Mouse (Mus musculus) intestine, postnatal 0 days (tissue): Measurements from ENCODE around the gene Nsg2. TPM values are rescaled to one million over a fixed set of nuclear protein-coding genes. Genes with fewer than 3 reads are reported as not detected.
"Not testable (repeated sequence)": the region's sequence is repeated elsewhere in the genome, so short reads cannot be mapped to it uniquely, and the experiment has no call there.

Experiments
- ATAC-seq: fragments of 200-750 bp; cut with Nextera tagmentation; 2 replicates; pipeline ENCODE4 v1.8.0; 2017; ENCODE audit warnings: mild to moderate bottlenecking, moderate TSS enrichment, moderate library complexity
- H3K27ac ChIP-seq: fragments of 300-500 bp; sonication (generic); 2 replicates; pipeline ENCODE4 v1.5.1; 2014; ENCODE audit warnings: mild to moderate bottlenecking, low read depth, low read length, moderate library complexity
- H3K27me3 ChIP-seq: fragments of 300-500 bp; sonication (generic); replicated peaks from 2 replicates; pipeline ENCODE4 v1.6.1; 2014; ENCODE audit warnings: low read length, mixed read lengths; ENCODE audit not compliant: control insufficient read depth, insufficient read depth
- H3K36me3 ChIP-seq: fragments of 300-500 bp; sonication (generic); 2 replicates; pipeline ENCODE4 v1.6.1; 2014; ENCODE audit warnings: mild to moderate bottlenecking, moderate library complexity; ENCODE audit not compliant: control insufficient read depth, insufficient read depth
- H3K4me1 ChIP-seq: fragments of 300-500 bp; sonication (generic); replicated peaks from 2 replicates; pipeline ENCODE4 v1.6.1; 2014; ENCODE audit warnings: antibody characterized with exemption, low read length, mixed read lengths; ENCODE audit not compliant: control insufficient read depth, insufficient read depth
- H3K4me2 ChIP-seq: fragments of 300-500 bp; sonication (generic); replicated peaks from 2 replicates; pipeline ENCODE4 v1.6.1; 2014; ENCODE audit warnings: low read depth, mild to moderate bottlenecking, moderate library complexity
- H3K4me3 ChIP-seq: fragments of 300-500 bp; sonication (generic); 2 replicates; pipeline ENCODE4 v1.5.1; 2014; ENCODE audit warnings: low read depth, low read length
- H3K9ac ChIP-seq: fragments of 300-500 bp; sonication (generic); 2 replicates; pipeline ENCODE4 v1.6.1; 2014; ENCODE audit warnings: mild to moderate bottlenecking, low read depth, low read length
- H3K9me3 ChIP-seq: fragments of 300-500 bp; sonication (generic); 2 replicates; pipeline ENCODE4 v1.6.1; 2016; ENCODE audit warnings: mixed run types; ENCODE audit not compliant: control insufficient read depth
- CTCF ChIP-seq: sonication (generic); IDR thresholded peaks from 2 replicates; pipeline ENCODE4 v1.5.1; 2016; ENCODE audit warnings: low read depth, mild to moderate bottlenecking, control low read depth, antibody characterized with exemption, moderate library complexity
- WGBS: fragments of 180-500 bp; shearing (Covaris S2); extraction: QIAGEN DNeasy Blood & Tissue Kit; methylation state at CpG from one replicate; pipeline ENCODE4 v1.1.7; 2014; 5-methylcytosine and 5-hydroxymethylcytosine counted together
- polyA plus RNA-seq: library from polyadenylated mRNA; unstranded; fragments of >200 nt; fragmentation: Nextera tagmentation; extraction: Ambion mirVana; gene quantifications from 2 replicates; pipeline ENCODE4 v1.2.1, GENCODE M21; 2015

Gene Nsg2
- polyA plus RNA-seq, 1 experiment from 2014 or later: 9.3 TPM

DNA sequence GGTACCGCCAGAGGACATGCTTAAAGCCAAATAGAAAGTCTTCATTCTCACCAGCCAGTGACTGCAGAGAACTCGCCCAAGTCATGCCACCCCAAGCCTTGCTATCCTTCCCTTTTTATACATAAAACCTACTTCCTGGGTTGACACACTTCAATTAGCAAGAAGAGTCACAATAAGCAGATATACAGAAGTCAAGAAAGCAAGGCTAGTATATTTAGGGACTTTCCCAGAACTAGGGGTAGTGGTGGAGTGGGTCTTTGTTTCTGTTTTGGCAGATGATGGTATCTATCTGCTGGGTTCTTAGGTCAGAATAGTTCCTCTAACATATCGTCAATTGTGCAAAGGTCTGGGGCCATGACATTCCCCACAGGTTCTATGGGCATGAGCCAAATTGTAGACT lies 7.7 kb upstream of the Nsg2 start:
- 88% methylated on average over 3 of the region's 3 CpGs for WGBS
- H3K4me2 ChIP-seq: no peak overlapping the region
- TF ChIP-seq CTCF: no peak
- H3K27ac ChIP-seq: no peak overlapping the region
- no peaks in the 10 kb centered on the region for H3K4me1 ChIP-seq
- no peaks in the 10 kb centered on the region for H3K9me3 ChIP-seq
- H3K9ac ChIP-seq: no peak overlapping the region
- H3K4me3 ChIP-seq: no peak overlapping the region
- no peaks in the 10 kb centered on the region for H3K27me3 ChIP-seq
- no peak for ATAC-seq
- no peaks in the 10 kb centered on the region for H3K36me3 ChIP-seq

- WGBS: 22% methylated on average over 2 of the region's 2 CpGs
- H3K4me3 ChIP-seq: no peak overlapping the region
- H3K4me1 ChIP-seq: peaks cover 6% of the 10 kb centered on the region
- H3K9ac ChIP-seq: no peak overlapping the region
- H3K36me3 ChIP-seq: no peaks in the 10 kb centered on the region
- H3K9me3 ChIP-seq: no peaks in the 10 kb centered on the region
- no peak for TF ChIP-seq CTCF
- ATAC-seq: no peak
- H3K27ac ChIP-seq: no peak overlapping the region
- no peaks in the 10 kb centered on the region for H3K27me3 ChIP-seq
- H3K4me2 ChIP-seq: no peak overlapping the region
Observed at GRCm38 (mm10) chr11:31999716-32000115, 547 bp upstream of the Nsg2 start.

DNA sequence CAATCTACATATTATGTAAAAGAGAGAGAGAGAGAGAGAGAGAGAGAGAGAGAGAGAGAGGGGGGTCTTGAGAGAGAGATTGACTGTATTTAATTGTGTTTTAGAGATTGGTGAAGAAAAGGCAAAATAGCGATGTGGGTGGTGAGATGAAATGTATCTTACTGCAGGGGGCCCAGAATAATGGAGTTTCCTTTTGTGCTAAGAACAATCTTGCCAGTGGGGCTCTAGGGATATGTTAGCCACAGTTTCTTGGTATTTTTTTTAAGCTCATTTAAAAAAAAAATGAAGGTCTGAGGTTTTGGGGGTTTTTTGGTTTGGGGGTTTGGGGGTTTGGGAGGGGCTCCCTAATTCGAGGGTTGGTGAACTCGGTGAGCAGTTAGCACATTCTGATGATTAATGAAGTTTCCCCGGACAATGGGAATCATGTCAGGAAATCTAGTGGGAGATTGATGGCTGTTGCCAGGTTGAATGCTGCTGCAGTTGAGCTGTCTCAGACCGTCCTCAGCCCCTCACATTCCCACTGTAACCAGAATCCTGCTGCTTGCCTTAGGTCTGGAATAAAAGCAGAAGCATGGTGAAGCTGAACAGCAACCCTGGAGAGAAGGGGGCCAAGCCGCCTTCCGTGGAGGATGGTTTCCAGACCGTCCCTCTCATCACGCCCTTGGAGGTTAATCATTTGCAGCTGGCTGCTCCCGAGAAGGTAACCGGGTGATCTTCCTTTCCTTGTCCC lies 1.1 kb downstream of the Nsg2 start:
- Histone ChIP-seq H3K9ac (no peak overlapping the region), H3K4me1 (peaks cover 6% of the 10 kb centered on the region), H3K4me2 (no peak overlapping the region), H3K27me3 (no peaks in the 10 kb centered on the region), H3K4me3 (peak overlapping the region; percentile 5; the same call in 1 of the 2 replicates), H3K36me3 (no peaks in the 10 kb centered on the region), H3K9me3 (no peaks in the 10 kb centered on the region), H3K27ac (no peak overlapping the region)
- WGBS: 7% methylated on average over 11 of the region's 11 CpGs
- ATAC-seq: no peak
- TF ChIP-seq CTCF: no peak

DNA sequence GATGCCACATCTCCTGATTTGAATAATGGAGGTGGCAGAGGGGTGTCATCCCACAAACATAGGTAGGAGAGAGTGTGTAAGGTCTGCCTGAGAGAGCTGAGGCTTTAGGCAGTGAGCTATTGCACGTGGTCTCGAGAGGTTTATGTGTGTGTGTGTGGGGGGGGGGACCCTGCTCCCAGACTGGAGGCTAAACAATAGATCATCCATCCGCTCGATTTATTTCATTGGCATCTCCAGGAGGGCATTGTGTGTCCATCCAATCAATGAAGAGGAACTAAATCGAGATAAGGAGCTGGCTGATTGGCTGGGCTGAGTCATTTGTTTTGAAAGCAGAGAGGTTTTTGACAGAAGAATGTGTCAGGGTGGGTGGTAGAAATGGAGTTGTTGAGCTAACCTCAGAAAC lies 2.4 kb downstream of the Nsg2 start:
- no peaks in the 10 kb centered on the region for H3K27me3 ChIP-seq
- 8% methylated on average over 5 of the region's 5 CpGs for WGBS
- no peak overlapping the region for H3K4me2 ChIP-seq
- peaks cover 6% of the 10 kb centered on the region for H3K4me1 ChIP-seq
- no peak overlapping the region for H3K9ac ChIP-seq
- H3K27ac ChIP-seq: no peak overlapping the region
- no peak for TF ChIP-seq CTCF
- H3K4me3 ChIP-seq: no peak overlapping the region
- no peaks in the 10 kb centered on the region for H3K9me3 ChIP-seq
- H3K36me3 ChIP-seq: no peaks in the 10 kb centered on the region
- ATAC-seq: no peak

GRCm38 (mm10) chr11:32008049-32008448 lies 7.8 kb downstream of the Nsg2 start:
- not testable (repeated sequence) for ATAC-seq, H3K4me3 ChIP-seq
- 82% methylated on average over 3 of the region's 3 CpGs for WGBS

GRCm38 (mm10) chr11:32008852-32009251 lies 8.6 kb downstream of the Nsg2 start:
- H3K27me3 ChIP-seq: no peaks in the 10 kb centered on the region
- WGBS: 73% methylated on average over 3 of the region's 3 CpGs
- no peaks in the 10 kb centered on the region for H3K4me1 ChIP-seq
- H3K9me3 ChIP-seq: no peaks in the 10 kb centered on the region
- H3K4me3 ChIP-seq: no peak overlapping the region
- no peak overlapping the region for H3K9ac ChIP-seq
- TF ChIP-seq CTCF: no peak
- H3K36me3 ChIP-seq: no peaks in the 10 kb centered on the region
- H3K27ac ChIP-seq: no peak overlapping the region
- ATAC-seq: no peak
- H3K4me2 ChIP-seq: no peak overlapping the region

More at GRCm38 (mm10) chr11:32008049-32008448, 7.8 kb downstream of the Nsg2 start:
- H3K9me3 ChIP-seq, H3K4me2 ChIP-seq, H3K27me3 ChIP-seq, H3K9ac ChIP-seq, H3K27ac ChIP-seq, H3K36me3 ChIP-seq, H3K4me1 ChIP-seq: not testable (repeated sequence)
